Mouse (Mus musculus): ENCODE measurements at regions not wholly inside any gene's neighbourhood (a gene's known extent, or its start where the extent isn't known, plus 50 kb on each side); places are given as distances from the start of the nearest gene placed in this dataset.

GRCm38 (mm10) chr8:35983083-35983482, 217.5 kb downstream of the Gm19410 start:
- no peak for DNase-seq (ENCODE audit: extremely low read depth, insufficient read length, low spot score)

- no peak for DNase-seq (ENCODE audit: extremely low read depth, insufficient read length, low spot score)
These were observed 219.6 kb downstream of the Gm19410 start for GRCm38 (mm10) chr8:35985152-35985689.

GRCm38 (mm10) chr8:35987327-35987726, 221.7 kb downstream of the Gm19410 start:
- DNase-seq (ENCODE audit: extremely low read depth, insufficient read length, low spot score), result no peak

GRCm38 (mm10) chr8:35991013-35991412, 225.4 kb downstream of the Gm19410 start:
- DNase-seq (ENCODE audit: extremely low read depth, insufficient read length, low spot score), result no peak

GRCm38 (mm10) chr8:35991936-35992603, 226.5 kb downstream of the Gm19410 start:
- no peak for DNase-seq (ENCODE audit: extremely low read depth, insufficient read length, low spot score)

- no peak for DNase-seq (ENCODE audit: extremely low read depth, insufficient read length, low spot score)
These were observed 230.9 kb downstream of the Gm19410 start for GRCm38 (mm10) chr8:35996330-35997077.

GRCm38 (mm10) chr8:35999584-35999983, 234.0 kb downstream of the Gm19410 start:
- no peak for DNase-seq (ENCODE audit: extremely low read depth, insufficient read length, low spot score)

- DNase-seq (ENCODE audit: extremely low read depth, insufficient read length, low spot score), result no peak
These were observed 238.8 kb downstream of the Gm19410 start for GRCm38 (mm10) chr8:36004387-36004786.

GRCm38 (mm10) chr8:36005536-36005935, 239.9 kb downstream of the Gm19410 start:
- no peak for DNase-seq (ENCODE audit: extremely low read depth, insufficient read length, low spot score)

- no peak for DNase-seq (ENCODE audit: extremely low read depth, insufficient read length, low spot score)
These were observed 242.1 kb downstream of the Gm19410 start for GRCm38 (mm10) chr8:36007724-36008123.

GRCm38 (mm10) chr8:36009565-36009964, 244.0 kb downstream of the Gm19410 start:
- DNase-seq (ENCODE audit: extremely low read depth, insufficient read length, low spot score), result no peak

GRCm38 (mm10) chr8:36010446-36011217, 245.0 kb downstream of the Gm19410 start:
- DNase-seq (ENCODE audit: extremely low read depth, insufficient read length, low spot score), result no peak

GRCm38 (mm10) chr8:36014862-36015261, 249.3 kb downstream of the Gm19410 start:
- DNase-seq (ENCODE audit: extremely low read depth, insufficient read length, low spot score), result no peak

- DNase-seq (ENCODE audit: extremely low read depth, insufficient read length, low spot score), result no peak
These were observed 250.9 kb downstream of the Gm19410 start for GRCm38 (mm10) chr8:36016321-36017114.

- no peak for DNase-seq (ENCODE audit: extremely low read depth, insufficient read length, low spot score)
These were observed 253.6 kb downstream of the Gm19410 start for GRCm38 (mm10) chr8:36018993-36019753.

- no peak for DNase-seq (ENCODE audit: extremely low read depth, insufficient read length, low spot score)
These were observed 254.3 kb downstream of the Gm19410 start for GRCm38 (mm10) chr8:36019895-36020294.

GRCm38 (mm10) chr8:36027586-36027985, 262.0 kb downstream of the Gm19410 start:
- DNase-seq (ENCODE audit: extremely low read depth, insufficient read length, low spot score), result no peak

GRCm38 (mm10) chr8:36028121-36028955, 262.7 kb downstream of the Gm19410 start:
- DNase-seq (ENCODE audit: extremely low read depth, insufficient read length, low spot score), result peak; percentile 11

- no peak for DNase-seq (ENCODE audit: extremely low read depth, insufficient read length, low spot score)
These were observed 263.9 kb downstream of the Gm19410 start for GRCm38 (mm10) chr8:36029445-36029844.

Data from 3134 (cell line).